Mouse (Mus musculus): ENCODE results near the gene Uncx. TPM values are rescaled to one million over a fixed set of nuclear protein-coding genes. Genes with fewer than 3 reads are reported as not detected.

Uncx gene
- polyA plus RNA-seq (2012): not detected in 2 replicates

DNA sequence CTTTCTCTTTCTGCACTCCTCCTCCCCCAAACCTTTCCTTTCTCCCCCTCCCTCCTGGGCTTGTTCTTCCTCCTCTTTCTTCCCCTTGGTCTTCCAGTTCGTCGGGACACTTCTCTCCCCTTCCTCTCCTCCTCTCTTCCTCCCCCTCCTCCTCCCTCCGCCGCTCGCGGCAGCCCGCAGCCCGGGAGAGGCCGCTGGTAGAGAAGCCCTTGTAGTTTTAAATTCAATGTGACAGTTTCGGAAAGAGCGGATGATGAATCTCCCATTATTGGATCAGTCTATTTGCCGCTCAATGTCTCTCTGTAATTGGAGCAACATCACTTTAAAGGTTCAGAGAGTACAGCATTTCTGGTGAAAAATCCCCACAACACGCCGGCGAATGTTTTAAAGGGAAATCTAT, at the start of gene Uncx:
TSS of gene Uncx (plus strand) at position 281 of the 400 bp plus-strand sequence.
- TF ChIP-seq GATA1 (IDR thresholded peaks at IDR 0.05; ENCODE audit: low read length): no peak

DNA sequence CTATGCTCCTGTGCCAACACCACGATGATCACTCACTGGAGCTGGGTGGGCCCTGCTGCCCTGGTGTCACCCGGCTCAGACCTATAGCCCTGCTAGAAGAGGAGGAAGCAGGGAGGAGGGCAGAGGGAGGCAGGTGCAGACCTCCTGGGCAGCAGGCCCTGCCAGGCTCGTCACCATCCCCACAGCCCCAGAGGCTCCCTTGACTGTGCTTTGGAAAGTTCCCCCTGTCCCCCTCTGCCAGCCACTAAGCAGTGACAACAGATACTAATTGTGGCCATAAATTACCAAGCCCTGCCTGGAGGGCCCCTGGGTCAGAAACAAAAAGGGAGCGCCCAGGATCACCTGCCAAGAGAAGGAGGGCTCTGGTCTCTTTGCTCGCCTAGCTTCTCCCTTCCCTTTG, 49.6 kb upstream of the Uncx start:
- no peak for TF ChIP-seq GATA1 (IDR thresholded peaks at IDR 0.05; ENCODE audit: low read length)

DNA sequence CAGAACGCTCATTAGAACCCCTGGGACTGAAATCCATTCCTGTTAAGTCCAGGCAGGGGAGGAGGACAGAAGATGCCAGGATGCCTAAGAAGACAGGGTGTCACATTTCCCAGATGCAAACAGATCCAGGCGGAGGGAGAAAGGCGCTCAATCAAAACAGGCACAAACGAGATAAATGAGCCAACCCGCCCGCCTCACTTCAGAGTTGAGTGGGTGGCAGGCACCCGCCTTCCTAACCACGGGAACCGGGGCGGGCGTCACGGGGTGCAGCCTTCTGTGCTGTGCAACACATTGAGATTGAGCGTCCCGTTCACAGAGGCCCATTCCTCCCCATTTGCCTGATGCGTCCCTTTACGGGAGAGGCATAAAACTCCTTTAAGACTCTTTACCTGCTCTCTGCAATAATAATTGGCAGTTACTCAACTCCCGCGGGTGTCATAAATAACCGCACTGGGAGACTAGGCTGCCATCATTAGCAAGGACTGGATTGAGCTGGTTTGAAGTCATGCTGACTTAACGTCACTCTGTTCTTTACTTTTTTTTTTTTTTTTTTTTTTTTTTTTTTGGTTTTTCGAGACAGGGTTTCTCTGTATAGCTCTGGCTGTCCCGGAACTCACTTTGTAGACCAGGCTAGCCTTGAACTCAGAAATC, 48.1 kb upstream of the Uncx start:
- no peak for TF ChIP-seq GATA1 (IDR thresholded peaks at IDR 0.05; ENCODE audit: low read length)

DNA sequence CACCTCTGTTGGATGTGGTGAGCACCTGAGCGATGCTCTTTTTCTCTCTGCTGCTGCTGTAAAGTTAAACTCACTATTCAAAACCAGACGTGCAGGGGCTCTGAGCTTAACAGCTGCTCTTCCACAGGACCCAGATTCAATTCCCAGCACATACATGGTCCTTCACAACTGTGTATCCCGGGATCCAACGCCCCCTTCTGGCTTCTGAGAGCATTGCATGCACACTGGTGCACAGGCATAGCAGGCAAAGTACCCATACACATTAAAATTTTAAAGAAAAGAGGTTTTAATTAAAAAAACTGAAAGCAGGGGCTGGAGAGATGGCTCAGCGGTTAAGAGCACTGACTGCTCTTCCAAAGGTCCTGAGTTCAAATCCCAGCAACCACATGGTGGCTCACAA, 46.4 kb upstream of the Uncx start:
- TF ChIP-seq GATA1 (IDR thresholded peaks at IDR 0.05; ENCODE audit: low read length): no peak

DNA sequence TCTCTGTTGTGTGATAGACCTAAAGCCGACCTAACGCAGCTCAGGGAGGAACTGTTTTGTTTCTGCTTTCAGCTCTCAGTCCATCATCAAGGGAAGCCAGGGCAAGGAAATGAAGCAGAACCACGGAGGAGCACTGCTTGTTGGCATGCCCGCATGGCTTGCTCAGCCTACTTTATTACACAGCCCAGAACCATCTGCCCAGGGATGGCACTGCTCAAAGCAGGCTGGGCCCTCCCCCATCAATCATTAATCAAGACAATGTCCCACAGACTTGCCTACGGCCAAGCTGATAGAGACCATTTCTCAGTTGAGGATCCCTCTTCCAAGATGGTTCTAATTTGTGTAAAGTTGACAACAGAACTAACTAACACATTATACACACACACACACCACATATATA, 44.5 kb upstream of the Uncx start:
- no peak for TF ChIP-seq GATA1 (IDR thresholded peaks at IDR 0.05; ENCODE audit: low read length)

DNA sequence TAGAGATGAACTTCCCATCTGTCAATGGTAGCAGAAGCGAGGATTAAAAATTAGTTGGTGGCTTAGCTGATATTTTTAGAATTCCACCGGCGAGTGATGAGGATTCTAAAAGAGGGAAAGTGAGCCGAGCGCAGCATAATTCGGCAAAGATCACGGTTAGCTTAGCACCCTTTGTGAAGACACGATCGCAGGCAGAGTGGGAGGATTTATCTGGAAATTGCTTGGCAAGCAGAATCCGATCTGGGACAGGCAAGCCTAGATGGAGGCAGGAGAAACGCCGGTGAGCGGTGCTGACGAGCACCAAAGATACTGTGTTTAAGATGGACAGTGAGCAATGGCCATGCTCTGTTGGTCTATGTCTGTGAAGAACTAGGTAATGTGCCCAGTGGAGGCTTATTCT, 41.0 kb upstream of the Uncx start:
- no peak for TF ChIP-seq GATA1 (IDR thresholded peaks at IDR 0.05; ENCODE audit: low read length)

DNA sequence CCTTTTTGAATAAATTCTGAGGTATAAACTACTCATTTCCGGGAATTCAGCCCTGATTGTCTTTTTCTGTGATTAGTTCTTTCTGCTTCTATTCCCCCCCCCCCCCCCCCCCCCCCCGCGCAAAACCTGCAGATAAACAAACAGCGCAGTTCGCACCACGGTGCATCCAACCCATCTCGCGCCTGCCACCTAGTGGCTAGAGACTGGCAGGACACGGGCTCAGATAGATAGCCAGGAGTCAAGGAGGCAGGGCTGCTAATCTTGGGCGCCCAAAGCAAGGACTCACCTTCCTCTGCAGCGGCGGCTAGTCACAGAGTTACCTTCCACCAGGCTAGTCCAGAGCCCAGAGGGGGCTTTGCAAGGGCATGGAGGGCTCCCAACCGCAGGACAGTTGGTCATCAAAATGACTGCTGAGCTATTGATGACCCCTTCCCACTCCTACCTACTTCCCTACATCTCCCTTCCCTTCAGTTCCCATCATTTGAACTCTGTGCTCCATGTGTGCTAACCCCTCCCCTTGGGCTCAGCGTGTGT, 38.2 kb upstream of the Uncx start:
- TF ChIP-seq GATA1 (IDR thresholded peaks at IDR 0.05; ENCODE audit: low read length): no peak

DNA sequence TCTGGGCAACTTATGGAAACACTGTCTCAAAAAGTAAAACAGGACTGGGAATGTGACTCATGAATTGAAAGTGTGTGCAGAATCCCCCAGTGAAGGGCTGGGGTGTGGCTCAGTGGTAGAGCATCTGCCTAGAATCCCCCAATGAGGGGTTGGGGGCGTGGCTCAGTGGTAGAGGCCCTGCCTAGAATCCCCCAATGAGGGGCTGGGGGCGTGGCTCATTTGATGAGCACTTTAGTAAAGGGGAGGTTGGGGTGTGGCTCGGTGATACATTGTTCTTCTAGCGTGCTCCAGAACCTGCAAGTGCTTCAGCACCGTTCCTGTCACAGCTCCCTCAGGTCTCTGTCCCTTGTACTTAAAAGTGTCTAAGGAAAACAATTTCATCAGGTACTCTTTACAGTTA, 37.1 kb upstream of the Uncx start:
- no peak for TF ChIP-seq GATA1 (IDR thresholded peaks at IDR 0.05; ENCODE audit: low read length)

DNA sequence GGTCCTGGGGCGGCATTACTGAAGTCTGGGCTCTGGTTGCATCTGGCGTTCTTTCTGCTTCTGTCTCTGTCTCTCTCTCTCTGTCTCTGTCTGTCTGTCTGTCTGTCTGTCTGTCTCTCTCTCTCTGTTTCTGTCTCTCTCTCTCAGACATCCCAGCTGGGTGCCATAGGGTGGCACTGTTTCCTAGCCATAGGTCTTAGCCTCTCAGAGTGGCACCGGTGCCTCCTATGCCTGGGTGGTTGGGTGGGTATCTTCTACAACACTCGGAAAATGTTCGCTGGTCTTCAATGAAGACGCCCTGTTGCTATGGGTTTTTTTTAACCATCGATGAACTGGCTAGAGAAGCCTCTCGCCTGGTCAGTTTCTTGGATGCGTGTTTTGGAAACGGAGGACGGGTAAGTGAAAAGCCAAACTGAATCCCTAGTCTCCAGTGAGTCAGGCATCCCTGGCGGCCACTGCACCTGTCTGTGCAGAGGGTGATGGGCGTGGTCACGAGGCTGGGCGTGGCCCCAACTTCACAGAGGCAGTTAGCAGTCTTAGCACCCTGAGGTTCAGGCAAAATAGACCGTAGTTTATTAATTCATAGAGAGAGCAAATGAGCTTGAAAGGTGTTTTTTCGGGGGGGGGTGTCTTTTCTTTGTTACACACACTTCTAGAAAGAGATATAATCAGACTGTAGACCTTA, 32.5 kb upstream of the Uncx start:
- no peak for TF ChIP-seq GATA1 (IDR thresholded peaks at IDR 0.05; ENCODE audit: low read length)

DNA sequence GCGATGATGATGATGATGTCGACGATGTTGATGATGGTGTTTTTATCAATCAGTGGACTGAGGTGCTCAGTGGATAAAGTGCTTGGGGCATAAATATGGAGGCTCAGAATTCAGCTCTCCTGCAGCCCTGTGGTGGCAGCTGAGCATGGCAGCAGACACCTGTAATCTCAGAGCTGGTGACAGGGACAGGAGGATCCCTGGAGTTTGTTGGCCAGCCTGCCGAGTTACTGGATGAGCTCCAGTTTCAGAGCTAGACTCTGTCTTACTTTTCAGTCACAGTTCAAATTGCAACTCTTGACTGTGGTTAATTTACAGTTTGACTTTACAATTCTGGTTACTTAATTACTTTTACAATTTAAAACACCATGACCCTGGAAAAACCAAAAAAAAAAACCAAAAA, 31.1 kb upstream of the Uncx start:
- TF ChIP-seq GATA1 (IDR thresholded peaks at IDR 0.05; ENCODE audit: low read length): no peak

DNA sequence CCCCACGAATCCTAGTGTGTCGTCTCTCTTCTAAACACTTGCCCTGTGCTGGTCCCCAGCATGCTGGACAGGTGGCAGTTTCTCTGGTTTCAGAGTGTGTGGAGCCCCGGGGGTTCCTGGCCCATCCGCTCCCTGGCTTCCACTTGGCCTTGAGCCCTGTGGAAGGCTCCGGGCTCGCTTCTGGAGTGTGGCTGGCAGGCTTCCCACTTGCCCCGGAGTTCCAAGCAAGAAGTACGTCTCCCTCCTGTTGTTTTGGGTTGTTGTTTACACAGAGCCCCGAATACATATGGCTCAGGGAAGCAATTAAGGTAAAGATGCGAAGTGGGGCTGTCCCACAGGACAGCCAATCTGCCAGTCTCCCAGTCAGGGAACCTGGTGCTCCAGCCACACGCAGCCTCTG, 27.0 kb upstream of the Uncx start:
- no peak for TF ChIP-seq GATA1 (IDR thresholded peaks at IDR 0.05; ENCODE audit: low read length)

DNA sequence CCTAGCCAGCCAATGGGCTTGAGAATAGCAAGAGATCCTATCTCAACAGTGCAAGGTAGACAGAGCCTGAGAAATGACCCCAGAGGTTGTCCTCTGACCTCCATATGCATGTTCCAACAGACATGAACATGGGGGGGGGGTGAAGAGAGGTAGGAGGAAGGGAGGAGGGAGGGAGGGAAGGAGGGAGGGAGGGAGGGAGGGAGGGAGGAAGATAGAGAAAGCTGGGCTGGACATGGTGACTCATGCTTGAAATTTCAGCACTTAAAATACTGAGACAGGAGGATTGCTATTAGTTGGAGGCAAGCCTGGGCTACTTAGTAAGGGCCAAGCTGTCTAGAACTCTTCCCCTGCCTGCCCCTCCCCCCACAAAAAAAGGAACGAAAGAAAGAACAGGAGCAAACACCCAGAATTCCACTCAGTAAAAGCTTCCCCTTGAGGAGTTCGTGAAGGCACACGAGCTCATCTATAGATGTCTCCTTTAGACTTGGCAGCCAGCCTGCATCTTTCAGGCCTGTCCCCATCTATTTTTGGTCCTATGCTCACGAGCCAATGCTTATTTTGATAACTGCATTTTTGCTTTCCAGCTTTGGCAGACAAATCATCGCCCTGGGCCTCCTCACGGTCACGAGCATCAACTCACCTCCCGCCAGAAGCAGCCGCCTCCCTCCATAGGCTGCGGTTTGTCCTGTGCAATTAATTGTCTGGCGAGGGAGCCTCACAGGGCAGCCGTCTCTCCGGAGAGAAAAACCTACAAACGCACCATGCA, 23.0 kb upstream of the Uncx start:
- no peak for TF ChIP-seq GATA1 (IDR thresholded peaks at IDR 0.05; ENCODE audit: low read length)

DNA sequence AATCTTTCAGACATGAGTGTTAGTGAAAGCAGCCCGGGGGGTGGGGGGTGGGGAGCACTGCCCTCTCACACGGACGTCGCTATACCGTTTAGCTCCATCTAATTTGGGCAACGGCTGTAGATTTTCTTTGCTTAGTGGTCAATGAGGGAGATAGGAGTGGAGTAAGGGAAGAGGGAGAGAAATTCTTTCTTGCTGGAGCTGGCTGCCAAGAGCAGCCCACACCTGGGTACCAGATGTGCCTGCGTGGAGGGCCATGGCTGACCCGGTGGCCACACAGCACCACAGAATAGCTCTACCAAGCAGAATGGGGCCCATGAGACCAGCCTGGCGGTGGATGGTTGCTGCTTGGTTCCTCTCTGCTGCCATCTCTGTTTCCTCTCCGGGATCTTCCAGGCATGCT, 21.3 kb upstream of the Uncx start:
- no peak for TF ChIP-seq GATA1 (IDR thresholded peaks at IDR 0.05; ENCODE audit: low read length)

DNA sequence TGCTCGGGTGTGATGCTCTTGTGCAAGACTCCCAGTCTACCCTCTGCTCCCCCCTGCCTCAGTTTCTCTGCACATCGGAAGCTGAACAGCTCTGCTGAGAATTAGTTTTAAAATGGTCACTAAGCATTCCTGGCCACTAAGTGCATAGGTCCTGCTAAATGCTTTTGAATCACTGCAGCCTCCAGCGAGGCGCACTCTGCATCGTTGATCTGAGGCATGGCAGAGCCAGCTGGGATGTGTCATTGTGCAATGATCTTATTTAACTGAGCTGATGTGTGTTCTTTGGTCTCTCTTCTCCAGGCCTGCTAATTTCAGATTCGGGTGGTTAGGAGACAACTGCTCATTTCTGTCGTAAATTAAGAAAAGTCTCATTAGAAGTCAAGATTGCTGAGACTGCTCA, 14.4 kb upstream of the Uncx start:
- no peak for TF ChIP-seq GATA1 (IDR thresholded peaks at IDR 0.05; ENCODE audit: low read length)

DNA sequence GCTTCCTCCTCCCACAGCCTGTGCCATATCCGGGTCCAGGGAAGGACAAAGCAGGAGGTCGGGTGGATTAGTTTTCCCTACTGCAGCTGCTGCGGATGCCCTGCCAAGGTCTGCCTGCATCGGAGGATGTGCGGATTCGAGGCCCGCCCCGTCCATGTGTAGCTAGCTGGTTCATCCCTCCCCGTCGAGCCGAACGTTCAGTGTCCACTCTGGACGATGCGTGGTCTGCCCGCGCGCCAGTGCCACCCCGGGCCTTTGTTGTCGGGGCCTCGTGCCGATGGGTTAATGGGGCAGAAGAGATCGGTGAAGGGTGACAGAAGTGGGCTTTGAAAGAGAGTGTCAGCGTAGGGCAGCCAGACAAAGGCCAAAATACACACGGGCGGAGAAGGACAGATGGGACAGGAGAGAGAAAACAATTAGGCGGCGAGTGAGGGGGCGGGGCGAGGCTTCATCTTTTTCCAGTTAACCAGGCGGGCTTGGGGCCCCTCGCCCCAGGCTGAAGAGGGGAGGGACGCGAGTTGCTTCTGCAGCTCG, 7.8 kb upstream of the Uncx start:
- TF ChIP-seq GATA1 (IDR thresholded peaks at IDR 0.05; ENCODE audit: low read length): no peak

Data from G1E-ER4 (cell line).